Mouse (Mus musculus) gastrocnemius, postnatal 10 days (tissue): ENCODE data around the gene Spry1. TPM values are rescaled to one million over a fixed set of nuclear protein-coding genes. Genes with fewer than 3 reads are reported as not detected.

Source experiments
- DNase-seq: peaks from one replicate; pipeline ENCODE4 v3.0.0; 2021; ENCODE audit warnings: mixed read lengths
- total RNA-seq, 2 experiments: library from RNA; stranded (reverse); gene quantifications; 2 replicates each; pipeline ENCODE4 v1.2.3; 2021

Gene Spry1
- total RNA-seq, 2 experiments from 2014 or later = 51.7 to 61.1 TPM

DNA sequence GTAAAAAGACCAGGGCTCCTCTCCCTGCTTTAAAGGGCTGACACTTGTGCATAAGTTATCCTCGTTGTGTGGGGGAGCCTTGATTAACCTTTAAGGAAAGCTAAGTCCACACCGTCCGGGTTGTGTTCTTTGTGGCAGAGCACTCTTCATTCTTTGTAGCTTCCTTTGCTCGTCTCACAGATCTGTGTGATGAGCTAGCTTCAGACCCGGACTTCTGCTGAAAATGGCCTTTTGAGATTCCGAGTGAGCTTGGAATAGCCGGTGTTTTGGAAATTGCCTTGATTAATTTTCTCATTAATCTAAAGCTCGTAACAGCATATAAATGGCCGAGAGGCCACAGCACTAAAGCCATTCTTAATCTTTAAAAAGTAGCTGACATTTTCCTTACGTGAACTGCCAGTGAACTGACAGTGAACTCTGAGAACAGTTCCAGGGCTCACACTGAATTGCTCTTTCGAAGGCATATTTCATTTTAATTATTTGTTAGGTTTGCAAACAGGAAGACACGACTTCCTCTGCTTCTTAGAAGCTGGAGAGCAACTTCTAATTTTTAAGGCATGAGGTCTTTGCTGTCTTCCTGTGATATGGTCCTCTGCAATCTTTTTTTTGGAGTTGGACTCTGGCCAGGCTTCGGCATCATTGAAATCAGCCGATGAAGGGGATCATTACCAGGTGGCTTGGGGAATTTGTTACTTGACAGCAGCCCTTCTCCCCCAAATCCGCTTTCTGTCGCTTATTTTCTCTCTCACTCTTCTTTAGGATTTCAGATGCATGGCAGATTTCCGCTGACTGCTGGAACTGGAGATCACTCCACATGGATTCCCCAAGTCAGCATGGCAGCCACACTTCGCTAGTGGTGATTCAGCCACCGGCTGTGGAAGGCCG, 2.3 kb downstream of the Spry1 start:
- peak; percentile 30 for DNase-seq

DNA sequence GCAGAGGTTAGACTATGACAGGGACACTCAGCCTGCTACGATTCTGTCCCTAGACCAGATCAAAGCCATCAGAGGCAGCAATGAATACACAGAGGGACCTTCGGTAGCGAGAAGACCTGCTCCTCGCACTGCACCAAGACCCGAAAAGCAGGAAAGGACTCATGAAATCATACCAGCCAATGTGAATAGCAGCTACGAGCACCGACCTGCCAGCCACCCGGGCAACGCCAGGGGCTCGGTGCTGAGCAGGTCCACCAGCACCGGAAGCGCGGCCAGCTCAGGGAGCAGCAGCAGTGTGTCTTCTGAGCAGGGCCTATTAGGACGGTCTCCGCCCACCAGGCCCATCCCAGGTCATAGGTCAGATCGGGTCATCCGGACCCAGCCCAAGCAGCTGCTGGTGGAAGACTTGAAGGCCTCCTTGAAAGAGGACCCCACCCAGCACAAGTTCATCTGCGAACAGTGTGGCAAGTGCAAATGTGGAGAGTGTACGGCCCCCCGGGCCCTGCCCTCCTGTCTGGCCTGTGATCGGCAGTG, 3.0 kb downstream of the Spry1 start:
- peak; percentile 62 for DNase-seq

DNA sequence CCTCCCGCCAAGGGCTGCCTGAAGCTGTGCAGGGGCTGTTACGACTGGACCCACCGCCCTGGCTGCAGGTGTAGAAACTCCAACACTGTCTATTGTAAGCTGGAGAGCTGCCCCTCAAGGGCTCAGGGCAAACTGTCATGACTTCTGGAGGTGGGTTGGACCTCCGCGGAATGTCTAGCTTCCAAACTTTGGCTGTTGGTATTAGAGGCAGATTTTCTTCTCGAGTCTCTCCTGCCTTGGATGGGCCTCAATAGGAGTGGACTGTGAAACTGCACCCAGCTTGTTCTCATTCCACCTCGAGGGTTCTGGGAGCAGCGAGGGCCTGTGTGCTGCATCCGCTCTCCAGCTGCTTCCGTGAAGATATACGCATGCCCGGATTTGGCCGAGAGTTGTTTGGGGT, 3.7 kb downstream of the Spry1 start:
- no peak for DNase-seq

DNA sequence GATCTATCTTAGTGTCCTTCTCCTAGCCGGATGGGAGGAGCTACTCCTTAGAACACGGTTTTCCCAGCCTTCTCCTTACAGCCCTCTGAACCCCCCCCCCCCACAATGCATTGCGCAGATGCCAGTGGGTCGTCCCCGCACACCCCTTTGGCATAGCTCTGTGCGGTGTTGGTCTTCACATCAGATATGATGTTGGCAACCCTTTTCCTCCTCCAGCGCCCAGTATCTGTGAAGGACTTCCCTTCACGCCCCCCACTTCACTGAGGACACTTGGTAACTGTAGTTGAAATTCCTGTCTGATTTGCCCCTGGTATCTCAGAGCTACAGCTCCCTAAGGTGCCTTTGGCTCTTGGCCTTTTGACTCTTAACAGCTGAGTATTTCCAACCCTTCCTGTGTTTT, 4.2 kb downstream of the Spry1 start:
- DNase-seq = no peak

DNA sequence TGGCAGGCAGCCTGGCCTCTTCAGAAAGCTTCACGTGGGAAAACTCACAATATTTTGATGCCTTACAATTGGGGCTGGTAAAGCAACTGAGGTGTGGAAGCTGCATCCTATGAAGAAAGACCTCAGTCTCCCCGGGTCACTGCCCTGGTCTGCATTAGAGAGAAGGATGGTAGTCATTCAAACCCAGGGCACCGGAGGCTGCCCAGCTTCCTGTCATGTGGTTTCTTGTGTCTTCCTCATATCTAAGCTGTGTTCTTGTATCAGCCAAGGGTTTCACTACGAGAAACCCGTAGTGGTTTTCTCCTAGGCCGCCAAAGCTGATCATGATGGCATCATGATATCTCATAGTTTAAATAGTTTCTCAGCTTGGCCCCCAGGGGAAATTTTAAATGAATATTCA, 5.3 kb downstream of the Spry1 start:
- no peak for DNase-seq

DNA sequence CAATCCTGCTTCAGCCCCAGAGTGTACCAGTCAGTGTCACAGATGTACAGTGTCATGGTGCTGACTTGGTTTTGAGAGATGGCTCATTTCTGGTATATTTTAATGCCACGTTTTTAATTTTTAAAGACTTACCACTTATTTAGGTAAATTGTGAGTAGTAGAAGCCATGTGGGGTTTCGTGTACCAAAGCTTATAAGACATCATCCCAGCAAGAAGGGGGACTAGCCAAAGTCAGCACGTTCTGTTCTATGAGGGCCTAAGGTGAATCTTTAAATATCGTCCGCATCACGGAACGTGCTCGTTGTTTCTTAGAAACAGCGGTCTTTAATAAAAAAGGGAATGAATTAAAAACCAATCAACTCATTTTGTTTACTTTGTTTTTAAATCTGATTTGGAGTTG, 6.5 kb downstream of the Spry1 start:
- no peak for DNase-seq

DNA sequence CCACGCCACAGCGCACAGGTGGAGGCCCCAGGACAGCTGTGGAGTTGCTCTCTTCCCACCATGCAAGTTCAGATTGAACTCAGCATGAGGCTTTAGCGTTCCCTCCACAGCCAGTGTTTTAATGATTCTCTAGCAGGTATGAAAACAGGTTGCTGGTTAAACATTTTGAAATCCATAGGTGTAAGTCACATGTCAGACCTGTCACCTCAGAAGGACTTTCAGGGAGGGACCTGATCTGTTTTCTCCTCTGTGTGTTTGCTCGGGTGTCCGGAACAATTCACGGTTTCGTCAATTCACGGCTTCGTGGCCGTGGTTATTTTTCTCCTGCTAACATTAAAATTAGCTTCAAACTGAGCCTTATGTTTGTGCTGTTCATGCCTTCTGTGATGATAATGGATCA, 7.5 kb downstream of the Spry1 start:
- no peak for DNase-seq

DNA sequence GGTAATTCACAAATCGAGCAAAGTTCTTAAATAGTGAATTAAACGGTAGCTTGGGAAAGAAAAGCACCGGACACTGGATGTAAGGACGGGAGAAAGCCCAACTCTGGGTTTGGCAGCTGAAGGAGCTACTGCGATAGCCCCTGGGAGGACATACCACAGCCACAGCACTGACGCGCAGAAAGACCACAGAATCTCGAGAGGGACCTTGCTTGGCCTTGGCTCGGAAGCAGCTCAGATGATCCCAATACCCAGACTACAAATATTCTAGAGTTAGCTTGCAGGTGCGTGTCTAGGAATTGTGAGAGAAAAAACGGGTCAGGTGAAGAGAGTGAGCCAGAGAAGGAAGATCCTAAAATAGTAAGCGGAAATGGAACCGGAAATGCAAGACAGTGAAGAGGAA, 8.5 kb downstream of the Spry1 start:
- DNase-seq = no peak

DNA sequence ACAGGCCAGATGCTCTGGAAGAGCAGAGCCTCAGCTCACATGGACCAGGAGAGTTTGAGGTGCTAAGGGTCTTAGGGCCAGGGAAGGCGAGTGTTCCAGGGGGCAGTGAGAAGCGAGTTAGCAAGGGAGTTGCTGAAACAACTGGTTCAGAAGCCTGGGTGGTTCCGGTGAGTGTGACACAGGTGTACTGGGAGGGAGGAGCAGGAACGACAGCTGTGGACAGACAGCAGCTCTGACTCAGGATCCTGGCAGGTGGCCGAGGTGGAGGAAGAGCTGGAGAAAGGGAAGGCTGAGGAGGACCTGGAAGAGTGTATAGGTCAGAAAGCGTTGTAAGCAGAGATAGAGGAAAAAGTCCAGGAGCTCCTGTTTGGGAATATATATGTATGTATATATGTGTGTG, 9.5 kb downstream of the Spry1 start:
- peak; percentile 32 for DNase-seq

DNA sequence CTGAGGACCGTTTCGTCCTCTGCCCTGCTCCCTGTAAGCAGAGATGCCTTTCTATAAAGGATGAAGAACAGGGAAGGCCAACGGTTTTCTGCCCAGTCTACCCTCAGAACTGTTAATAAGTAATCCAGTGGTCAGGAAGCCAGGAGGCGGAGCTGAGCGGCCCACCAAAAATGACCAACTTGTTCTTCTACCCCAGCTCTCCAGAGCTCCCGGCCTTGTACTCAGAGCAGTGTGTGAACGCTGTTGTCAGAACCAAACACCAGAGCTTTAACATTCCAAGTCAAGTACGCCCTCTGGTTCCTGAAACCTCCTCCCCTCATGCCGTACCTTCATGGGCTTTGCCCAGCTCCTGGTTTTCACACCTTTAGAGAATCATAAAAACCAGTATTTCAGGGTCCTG, 12.8 kb downstream of the Spry1 start:
- no peak for DNase-seq

DNA sequence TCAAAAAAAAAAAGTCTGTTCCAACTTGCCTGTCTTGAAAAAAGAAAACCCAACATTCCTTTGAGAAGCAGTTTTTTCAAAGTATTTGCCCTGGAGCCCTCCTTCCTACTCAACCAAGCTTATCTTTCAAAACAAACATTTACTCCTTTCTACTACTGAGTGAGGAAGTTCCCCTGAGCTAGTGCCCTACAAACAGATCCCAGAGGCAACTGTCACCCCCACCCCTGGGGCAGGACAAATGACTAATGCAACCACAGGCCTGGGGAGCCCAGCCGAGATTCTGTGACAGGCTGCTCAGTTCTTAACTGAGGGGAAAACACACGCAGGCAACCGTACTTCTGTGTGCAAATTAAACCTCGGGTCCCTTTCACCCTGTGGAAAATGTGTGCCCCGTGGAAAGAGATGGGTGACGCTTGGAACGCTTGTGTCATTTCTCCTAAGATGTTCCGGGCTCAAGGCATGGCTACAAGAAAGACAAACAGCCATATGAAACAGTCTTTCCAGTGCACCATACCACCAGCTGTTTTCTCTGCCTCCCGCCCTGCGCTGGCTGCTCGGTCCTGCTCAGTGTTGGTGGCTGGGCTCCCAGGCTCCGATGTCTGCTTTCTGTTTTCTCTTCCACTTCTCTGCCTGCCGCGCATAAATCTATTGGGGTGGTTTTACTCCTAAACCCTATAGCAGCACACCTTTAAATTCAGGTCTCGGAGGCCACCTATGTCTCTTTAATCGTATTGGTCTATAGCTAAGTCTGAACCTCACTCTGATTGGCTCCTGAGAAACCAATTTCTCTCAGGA, 14.4 kb downstream of the Spry1 start:
- DNase-seq = peak; percentile 43

DNA sequence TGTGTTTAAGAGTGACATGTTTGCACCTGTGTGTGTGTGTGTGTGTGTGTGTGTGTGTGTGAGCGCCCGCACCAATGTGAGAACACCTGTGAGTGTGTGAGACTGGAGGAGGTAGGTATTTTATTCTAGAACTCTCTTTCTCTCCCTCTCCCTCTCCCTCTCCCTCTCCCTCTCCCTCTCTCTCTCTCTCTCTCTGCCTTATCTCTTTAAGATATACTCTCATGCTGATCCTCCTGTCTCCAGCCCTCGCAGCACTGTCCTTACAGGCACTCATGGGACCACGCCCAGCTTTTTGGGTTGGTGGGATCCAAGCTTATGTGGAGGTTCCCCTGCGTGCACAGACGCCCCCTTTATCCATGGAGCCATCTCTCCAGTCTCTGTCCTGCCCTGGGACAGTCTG, 15.0 kb downstream of the Spry1 start:
- DNase-seq = no peak

DNA sequence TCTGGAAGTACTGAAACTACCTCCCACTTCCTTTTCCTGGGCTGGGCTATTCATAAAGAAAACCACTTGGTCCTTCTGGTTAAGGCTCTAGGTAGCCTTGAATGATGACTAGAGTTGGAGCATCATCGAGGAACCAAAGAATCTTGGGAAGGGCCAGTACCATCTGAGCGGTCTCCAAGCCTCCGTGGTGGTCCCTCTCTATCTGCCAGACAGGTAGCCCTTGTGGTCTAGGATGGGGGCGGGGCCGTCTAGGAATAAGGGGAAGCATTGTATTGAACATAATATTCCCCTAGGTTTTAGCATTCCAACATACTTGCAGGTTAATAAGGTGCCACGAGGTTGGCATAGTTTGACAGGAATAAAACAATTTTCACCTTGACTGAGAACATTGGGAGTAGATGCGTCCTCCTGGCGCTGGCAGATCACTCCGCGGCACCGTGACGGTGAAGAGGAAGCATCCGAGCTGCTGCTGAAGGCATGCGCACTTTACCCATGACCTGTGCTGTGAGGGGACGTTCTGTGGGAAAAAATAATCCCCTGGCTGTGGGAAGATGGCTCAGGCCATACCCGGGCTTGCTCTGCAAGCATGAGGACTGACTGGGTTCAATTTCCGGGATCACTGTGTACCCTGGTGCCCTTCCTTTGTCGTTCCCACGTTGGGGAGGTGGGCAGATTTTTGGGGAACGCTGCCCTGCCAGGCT, 16.3 kb downstream of the Spry1 start:
- no peak for DNase-seq

DNA sequence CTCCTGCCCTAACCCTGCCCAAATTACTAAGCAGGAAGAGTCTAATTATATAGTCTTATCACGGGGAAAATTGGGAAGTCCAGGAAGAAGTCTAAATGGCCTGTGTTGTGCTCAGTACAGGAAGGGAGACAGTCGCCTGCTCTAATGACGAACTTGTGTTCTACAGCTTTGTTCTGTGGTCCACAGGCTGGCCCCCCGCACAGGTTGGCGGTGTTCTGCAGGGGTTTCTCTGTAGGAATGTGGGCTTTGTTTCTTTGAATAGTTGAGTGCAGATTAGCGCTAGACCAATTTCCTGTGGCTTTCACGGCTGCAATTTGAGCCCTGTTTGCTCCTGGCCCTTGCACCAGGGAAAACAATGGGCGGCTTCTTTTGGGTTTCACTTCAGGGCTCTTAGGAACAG, 17.3 kb downstream of the Spry1 start:
- no peak for DNase-seq

DNA sequence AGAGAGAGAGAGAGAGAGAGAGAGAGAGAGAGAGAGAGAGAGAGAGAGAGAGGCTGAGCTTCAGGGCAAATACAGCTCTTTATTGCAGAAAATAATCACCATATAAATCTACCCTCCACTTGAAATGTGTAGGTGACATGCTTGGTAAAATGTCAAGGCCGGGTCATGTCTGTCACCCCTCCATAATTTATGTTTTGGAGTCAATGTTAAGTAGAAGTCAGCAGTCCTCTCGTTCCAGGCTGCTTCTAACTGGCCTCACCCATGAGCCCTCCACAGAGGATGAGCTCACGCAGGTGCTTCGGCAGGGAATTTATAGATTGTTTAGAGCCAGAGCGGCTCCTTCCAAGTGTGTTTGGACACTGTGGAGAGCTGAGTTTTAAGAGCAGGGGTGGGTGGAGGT, 18.4 kb downstream of the Spry1 start:
- DNase-seq = no peak

DNA sequence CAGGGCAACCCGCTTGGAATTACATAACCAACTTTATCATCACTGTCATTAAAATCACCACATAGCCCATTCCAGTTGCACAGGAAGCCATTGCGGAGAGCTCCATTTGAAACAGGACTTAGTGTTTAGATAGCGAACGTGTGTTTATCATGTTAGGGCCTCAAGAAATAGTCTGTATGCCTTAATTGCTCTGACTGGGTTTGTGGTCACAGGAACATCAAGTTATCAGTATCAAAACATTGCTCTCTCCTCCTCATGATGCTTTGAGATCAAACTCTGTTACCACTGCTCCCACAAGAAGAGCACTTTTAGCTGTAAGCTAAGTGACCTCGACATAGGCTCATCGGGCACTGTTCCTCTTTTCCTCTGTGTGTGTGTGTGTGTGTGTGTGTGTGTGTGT, 19.9 kb downstream of the Spry1 start:
- no peak for DNase-seq

DNA sequence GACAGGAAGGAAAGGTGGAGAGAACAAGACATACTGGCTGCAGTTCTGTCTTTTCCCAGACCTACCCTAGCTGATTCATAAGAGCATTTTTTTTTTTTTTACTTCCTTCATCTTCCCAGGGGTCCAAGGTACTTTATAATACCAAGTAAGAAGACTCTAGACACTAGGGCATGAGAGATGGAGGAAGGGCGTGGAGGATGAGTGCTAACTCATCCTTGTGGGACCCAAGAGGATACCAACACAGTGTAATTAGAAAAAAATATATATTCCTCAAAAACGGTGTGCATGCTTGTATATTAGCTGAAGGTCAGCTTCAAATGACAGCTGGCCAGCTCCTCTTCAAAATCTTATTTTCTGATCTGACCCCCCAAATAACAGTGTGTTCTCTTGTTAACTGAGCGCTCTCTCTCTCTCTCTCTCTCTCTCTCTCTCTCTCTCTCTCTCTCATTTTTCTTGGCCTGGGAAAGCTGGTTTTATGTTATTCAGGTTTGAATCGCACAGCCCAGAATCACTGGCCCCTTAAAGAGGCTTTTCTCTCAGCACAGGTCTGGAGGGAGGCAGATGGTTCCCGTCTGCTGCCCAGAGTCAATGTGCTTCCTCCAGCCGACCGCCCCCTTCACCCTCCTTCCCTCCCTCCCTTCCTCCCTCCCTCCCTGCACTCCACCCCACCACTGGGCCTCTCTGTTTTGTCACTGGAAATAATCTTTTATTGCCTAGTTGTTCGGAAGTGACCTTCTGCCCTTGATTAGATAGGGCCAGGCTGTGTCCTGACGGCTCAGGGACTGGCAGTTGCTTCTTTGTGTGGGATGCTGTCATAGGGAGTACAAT, 26.8 kb downstream of the Spry1 start:
- DNase-seq = peak; percentile 32

DNA sequence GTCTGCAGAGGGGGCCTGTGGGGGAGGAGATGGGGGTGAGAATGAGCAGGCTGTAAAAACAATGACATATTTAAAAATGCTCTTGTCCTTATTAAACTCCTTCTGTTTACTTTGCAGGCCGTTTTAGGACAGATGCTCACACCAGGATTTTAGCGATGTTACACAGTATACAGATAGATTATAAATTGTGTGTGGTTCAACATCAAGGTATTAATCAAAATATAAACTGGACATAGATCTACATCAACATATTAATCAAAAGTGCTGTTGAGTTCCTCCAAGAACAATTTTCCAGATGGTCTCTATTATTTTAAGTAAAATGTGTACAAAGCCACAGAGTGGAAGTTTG, 27.3 kb downstream of the Spry1 start:
- no peak for DNase-seq

DNA sequence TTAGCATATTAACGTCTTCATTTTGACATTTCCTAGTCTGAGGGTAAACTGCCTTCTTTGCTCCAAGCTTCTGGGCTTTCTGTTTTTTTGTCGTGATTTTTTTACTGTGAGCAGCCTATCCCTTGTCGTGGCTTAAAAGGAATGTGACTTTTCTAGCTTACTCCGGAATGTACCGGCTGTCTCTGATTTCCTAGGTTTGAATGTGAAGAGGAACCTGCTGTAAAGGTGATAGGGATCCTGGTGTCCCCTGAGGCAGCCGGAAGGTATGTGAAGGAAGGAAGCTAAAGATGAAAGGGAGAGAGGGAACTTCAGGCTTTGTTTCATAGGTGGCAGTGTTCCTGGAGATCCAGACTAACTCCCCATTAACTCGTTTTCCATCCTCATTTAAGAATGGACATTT, 28.0 kb downstream of the Spry1 start:
- no peak for DNase-seq

DNA sequence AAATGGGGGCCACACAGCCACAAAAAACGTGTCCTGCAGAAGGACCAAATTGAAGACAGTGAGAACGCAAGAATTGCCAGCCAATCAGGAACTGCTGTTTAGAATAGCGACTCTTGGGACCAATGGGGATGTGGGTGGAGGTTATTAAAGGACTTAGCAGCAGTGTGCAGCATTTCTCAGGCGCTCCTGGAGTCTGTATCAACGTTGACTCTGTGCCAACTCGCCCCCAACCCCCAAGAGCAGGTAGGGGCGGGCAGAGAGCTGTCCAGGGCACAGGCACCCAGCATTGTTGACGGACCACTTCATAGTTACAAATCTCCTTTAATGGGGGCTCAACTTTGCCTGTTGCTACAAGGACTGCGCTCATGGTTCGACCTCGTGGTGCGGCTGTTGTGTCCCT, 28.9 kb downstream of the Spry1 start:
- DNase-seq = no peak

DNA sequence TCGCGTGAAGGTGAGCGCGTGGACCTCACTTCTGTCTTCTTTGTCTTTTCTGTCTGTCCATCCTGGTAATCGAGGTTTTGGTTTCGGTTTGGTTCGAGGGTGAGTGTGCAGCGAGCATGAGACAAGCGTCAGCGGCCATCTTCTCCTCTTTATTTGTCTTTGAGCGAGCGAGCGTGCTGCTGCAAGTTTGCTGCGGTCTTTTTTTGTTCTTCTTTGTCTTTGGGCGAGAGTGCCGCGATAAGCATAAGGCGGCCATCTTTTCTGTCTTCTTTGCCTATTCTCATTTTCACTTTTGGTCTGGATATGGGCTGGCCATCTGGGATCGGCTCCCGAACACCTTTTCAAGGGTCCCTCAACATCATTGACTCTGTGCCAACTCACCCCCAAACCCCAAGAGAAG, 29.4 kb downstream of the Spry1 start:
- DNase-seq = no peak
